Mouse (Mus musculus) hindbrain, embryonic 13.5 days (tissue): Measurements from ENCODE around the gene Caps2. TPM values are rescaled to one million over a fixed set of nuclear protein-coding genes. Genes with fewer than 3 reads are reported as not detected.
"Not testable (repeated sequence)": the region's sequence is repeated elsewhere in the genome, so short reads cannot be mapped to it uniquely, and the experiment has no call there.

Experiments used
- ATAC-seq: fragments of 200-750 bp; cut with Nextera tagmentation; 2 replicates; pipeline ENCODE4 v1.8.0; 2017; ENCODE audit warnings: moderate TSS enrichment; ENCODE audit not compliant: low FRiP score
- H3K27ac ChIP-seq: fragments of 300-500 bp; sonication (generic); 2 replicates; pipeline ENCODE4 v1.5.1; 2015; ENCODE audit warnings: inconsistent platforms, mild to moderate bottlenecking, moderate library complexity
- H3K27me3 ChIP-seq: fragments of 300-500 bp; sonication (generic); 2 replicates; pipeline ENCODE4 v1.6.1; 2015; ENCODE audit warnings: mild to moderate bottlenecking, inconsistent platforms
- H3K36me3 ChIP-seq: fragments of 300-500 bp; sonication (generic); 2 replicates; pipeline ENCODE4 v1.6.1; 2015; ENCODE audit warnings: mild to moderate bottlenecking, inconsistent platforms
- H3K4me1 ChIP-seq: fragments of 300-500 bp; sonication (generic); replicated peaks from 2 replicates; pipeline ENCODE4 v1.6.1; 2015; ENCODE audit warnings: inconsistent platforms
- H3K4me2 ChIP-seq: fragments of 300-500 bp; sonication (generic); 2 replicates; pipeline ENCODE4 v1.6.1; 2015; ENCODE audit warnings: inconsistent platforms, mild to moderate bottlenecking, moderate library complexity
- H3K4me3 ChIP-seq: fragments of 300-500 bp; sonication (generic); 2 replicates; pipeline ENCODE4 v1.5.1; 2015; ENCODE audit warnings: mild to moderate bottlenecking, inconsistent platforms
- H3K9ac ChIP-seq: fragments of 300-500 bp; sonication (generic); 2 replicates; pipeline ENCODE4 v1.6.1; 2015; ENCODE audit warnings: mild to moderate bottlenecking, inconsistent platforms
- H3K9me3 ChIP-seq: fragments of 300-500 bp; sonication (generic); 2 replicates; pipeline ENCODE4 v1.6.1; 2016; ENCODE audit warnings: inconsistent platforms
- WGBS: fragments of 180-500 bp; shearing (Covaris S2); methylation state at CpG from one replicate; pipeline ENCODE4 v1.1.7; 2015; 5-methylcytosine and 5-hydroxymethylcytosine counted together
- polyA plus RNA-seq: library from polyadenylated mRNA; unstranded; fragments of >200 nt; fragmentation: Nextera tagmentation; extraction: Ambion mirVana; gene quantifications from 2 replicates; pipeline ENCODE4 v1.2.1, GENCODE M21; 2015

Gene Caps2
- polyA plus RNA-seq, 1 experiment from 2014 or later: 0.62 TPM

GRCm38 (mm10) chr10:112229091-112229843 lies 65.8 kb downstream of the Caps2 start:
- 41% methylated on average over 6 of the region's 6 CpGs for WGBS
- not testable (repeated sequence) for H3K27ac ChIP-seq, H3K4me2 ChIP-seq, H3K9me3 ChIP-seq, H3K36me3 ChIP-seq, H3K4me1 ChIP-seq, H3K27me3 ChIP-seq, H3K4me3 ChIP-seq, H3K9ac ChIP-seq, ATAC-seq

GRCm38 (mm10) chr10:112232733-112233132 lies 69.3 kb downstream of the Caps2 start:
- not testable (repeated sequence) for H3K27me3 ChIP-seq, H3K36me3 ChIP-seq, H3K9me3 ChIP-seq, H3K9ac ChIP-seq, H3K27ac ChIP-seq, ATAC-seq, H3K4me2 ChIP-seq, H3K4me3 ChIP-seq, H3K4me1 ChIP-seq
- WGBS: 10% methylated on average over 1 of the region's 1 CpGs

- H3K27me3 ChIP-seq, H3K4me2 ChIP-seq, H3K4me1 ChIP-seq, H3K4me3 ChIP-seq, ATAC-seq, H3K9me3 ChIP-seq, H3K36me3 ChIP-seq, H3K27ac ChIP-seq, H3K9ac ChIP-seq: not testable (repeated sequence)
- WGBS: 77% methylated on average over 5 of the region's 5 CpGs
Observed at GRCm38 (mm10) chr10:112235396-112235940, 72.0 kb downstream of the Caps2 start.

- H3K36me3 ChIP-seq: no peaks in the 10 kb centered on the region
- no peak overlapping the region for H3K4me2 ChIP-seq
- 84% methylated on average over 2 of the region's 2 CpGs for WGBS
- no peak overlapping the region for H3K9ac ChIP-seq
- H3K27me3 ChIP-seq: no peaks in the 10 kb centered on the region
- no peak overlapping the region for H3K27ac ChIP-seq
- no peaks in the 10 kb centered on the region for H3K9me3 ChIP-seq
- H3K4me1 ChIP-seq: no peaks in the 10 kb centered on the region
- ATAC-seq: no peak
- no peak overlapping the region for H3K4me3 ChIP-seq
Observed at GRCm38 (mm10) chr10:112248273-112248672, 84.9 kb downstream of the Caps2 start.

- Histone ChIP-seq H3K4me3 (no peak overlapping the region), H3K36me3 (no peaks in the 10 kb centered on the region), H3K4me1 (no peaks in the 10 kb centered on the region), H3K9me3 (no peaks in the 10 kb centered on the region), H3K27me3 (0 out of 2 replicates have a peak, but pooled peaks cover 4% of the 10 kb centered on the region), H3K9ac (no peak overlapping the region), H3K27ac (no peak overlapping the region), H3K4me2 (no peak overlapping the region)
- WGBS: 86% methylated on average over 3 of the region's 3 CpGs
- ATAC-seq: no peak
Observed at GRCm38 (mm10) chr10:112263467-112263866, 100.0 kb downstream of the Caps2 start.

Other genes with a start within 250 kb of the Caps2 start
- gene Krr1, start 191.0 kb upstream of the Caps2 start, polyA plus RNA-seq: 39.2 and 42.1 TPM in 2 replicates
- 1.2 and 2.0 TPM in 2 replicates for gene Glipr1, start 161.0 kb upstream of the Caps2 start, polyA plus RNA-seq
- 0.26 TPM in 1 of 2 replicates, not detected in the other for gene Glipr1l1, start 103.4 kb upstream of the Caps2 start, polyA plus RNA-seq
- gene Glipr1l2, start 80.3 kb upstream of the Caps2 start, polyA plus RNA-seq: not detected in 2 replicates
- 0.38 and 0.45 TPM in 2 replicates for gene Glipr1l3, start 3.3 kb upstream of the Caps2 start, polyA plus RNA-seq
- 5.3 and 5.6 TPM in 2 replicates for gene Kcnc2, start 107.5 kb downstream of the Caps2 start, polyA plus RNA-seq